Mouse (Mus musculus) Patski (cell line): ENCODE measurements around the gene Tspan9. TPM values are rescaled to one million over a fixed set of nuclear protein-coding genes. Genes with fewer than 3 reads are reported as not detected.

ENCODE experiments used
- ATAC-seq: fragments of 100-300 bp; one replicate; pipeline ENCODE4 v1.8.0; 2021
- CTCF ChIA-PET: fragments of 350-600 bp; sonication (Branson Sonifier 250); formaldehyde crosslinking; loops from one replicate; lab custom pipeline; 2022; ENCODE audit warnings: inconsistent platforms; lab: Charles Lee
- POLR2A ChIA-PET: fragments of 350-600 bp; sonication (Branson Sonifier 250); formaldehyde crosslinking; loops from one replicate; lab custom pipeline; 2022; ENCODE audit warnings: antibody characterized with exemption, inconsistent platforms; lab: Charles Lee
- DNase-seq: peaks from one replicate; pipeline ENCODE4 v3.0.0-alpha.2; 2011; ENCODE audit warnings: low read depth, low spot score
- H3K27me3 ChIP-seq: fragments of 371-371 bp; one replicate; pipeline ENCODE4 v1.5.1; 2021
- CTCF ChIP-seq: fragments of 100-300 bp; IDR thresholded peaks from one replicate; pipeline ENCODE4 v1.5.1; 2021
- in situ Hi-C: fragments of 300-500 bp; cut with MboI; formaldehyde crosslinking; loops from 3 replicates; pipeline ENCODE4 v1.11.1; 2018; ENCODE audit warnings: low pct_unique_long_range_greater_than_20kb, mixed read lengths
- polyA plus RNA-seq: library from polyadenylated mRNA; unstranded; gene quantifications from one replicate; pipeline ENCODE4 v1.2.3, GENCODE M21; 2021

Tspan9 gene
- polyA plus RNA-seq, 1 experiment from 2014 or later, result 135 TPM

DNA sequence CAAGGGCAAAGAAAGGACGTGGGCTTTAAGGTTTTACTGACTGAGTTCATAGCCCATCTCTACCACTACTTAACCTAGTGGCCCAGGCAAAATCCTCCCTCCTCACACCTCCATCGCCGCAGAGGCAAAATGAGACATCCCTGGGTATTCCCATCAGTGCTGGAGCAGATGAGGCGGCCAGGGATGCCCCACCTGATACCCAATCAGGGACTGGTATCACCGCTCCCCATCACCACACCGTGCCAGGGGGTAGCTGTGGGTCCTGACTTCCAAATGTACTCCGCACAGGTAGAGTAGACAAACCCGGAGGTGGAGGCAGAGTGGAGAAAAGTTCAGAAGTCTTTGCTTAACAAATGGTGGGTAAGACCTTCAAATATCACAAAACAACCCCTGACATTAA is 117.4 kb downstream of the Tspan9 start:
- ATAC-seq (no peak), DNase-seq (no peak)
- in situ Hi-C loops, result no loop called here
- ChIA-PET CTCF (interaction anchor here (1.0 to 1.1 kb wide), 3 partner anchors 11 to 137 kb away, joined by 3 read pairs; no protein-coding TSS in a partner anchor), POLR2A (interaction anchor here (0.7 kb wide), 1 partner anchor 43 kb away, joined by 3 read pairs; no protein-coding TSS in a partner anchor)
- TF ChIP-seq CTCF, result no peak
- H3K27me3 ChIP-seq, result no peaks in the 10 kb centered on the region

- DNase-seq (no peak), ATAC-seq (no peak)
- in situ Hi-C loops, result no loop called here
- TF ChIP-seq CTCF, result no peak
- POLR2A ChIA-PET, result interaction anchor here (0.7 kb wide), 1 partner anchor 42 kb away, joined by 3 read pairs; no protein-coding TSS in a partner anchor
- no peaks in the 10 kb centered on the region for H3K27me3 ChIP-seq
- CTCF ChIA-PET, result interaction anchor here (1.0 to 1.1 kb wide), 2 partner anchors 10 to 137 kb away, joined by 3 read pairs; no protein-coding TSS in a partner anchor
Measured at GRCm38 (mm10) chr6:128025581-128025980, 117.8 kb downstream of the Tspan9 start.

GRCm38 (mm10) chr6:128022207-128022606 is 121.2 kb downstream of the Tspan9 start:
- no peak for TF ChIP-seq CTCF
- POLR2A ChIA-PET, result interaction anchor here (1.8 kb wide), 1 partner anchor 8 kb away, joined by 4 read pairs; no protein-coding TSS in a partner anchor
- CTCF ChIA-PET, result interaction anchor here (1.7 kb wide), 1 partner anchor 10 kb away, joined by 5 read pairs; no protein-coding TSS in a partner anchor
- in situ Hi-C loops, result no loop called here
- no peak for DNase-seq
- no peaks in the 10 kb centered on the region for H3K27me3 ChIP-seq
- no peak for ATAC-seq

- ATAC-seq, result no peak
Measured at GRCm38 (mm10) chr6:128021931-128022202, 121.5 kb downstream of the Tspan9 start.

GRCm38 (mm10) chr6:128021106-128021930 is 122.1 kb downstream of the Tspan9 start:
- in situ Hi-C loops, result no loop called here
- ATAC-seq (no peak), DNase-seq (no peak)
- POLR2A ChIA-PET, result no interaction called here
- no peak for TF ChIP-seq CTCF
- CTCF ChIA-PET, result interaction anchor here (1.7 kb wide), 1 partner anchor 9 kb away, joined by 5 read pairs; no protein-coding TSS in a partner anchor
- H3K27me3 ChIP-seq, result no peaks in the 10 kb centered on the region

More at GRCm38 (mm10) chr6:128021931-128022202, 121.5 kb downstream of the Tspan9 start:
- CTCF ChIA-PET, result interaction anchor here (1.7 kb wide), 1 partner anchor 10 kb away, joined by 5 read pairs; no protein-coding TSS in a partner anchor
- in situ Hi-C loops, result no loop called here
- H3K27me3 ChIP-seq, result no peaks in the 10 kb centered on the region
- no peak for DNase-seq
- POLR2A ChIA-PET, result interaction anchor here (1.8 kb wide), 1 partner anchor 8 kb away, joined by 4 read pairs; no protein-coding TSS in a partner anchor
- TF ChIP-seq CTCF, result no peak

DNA sequence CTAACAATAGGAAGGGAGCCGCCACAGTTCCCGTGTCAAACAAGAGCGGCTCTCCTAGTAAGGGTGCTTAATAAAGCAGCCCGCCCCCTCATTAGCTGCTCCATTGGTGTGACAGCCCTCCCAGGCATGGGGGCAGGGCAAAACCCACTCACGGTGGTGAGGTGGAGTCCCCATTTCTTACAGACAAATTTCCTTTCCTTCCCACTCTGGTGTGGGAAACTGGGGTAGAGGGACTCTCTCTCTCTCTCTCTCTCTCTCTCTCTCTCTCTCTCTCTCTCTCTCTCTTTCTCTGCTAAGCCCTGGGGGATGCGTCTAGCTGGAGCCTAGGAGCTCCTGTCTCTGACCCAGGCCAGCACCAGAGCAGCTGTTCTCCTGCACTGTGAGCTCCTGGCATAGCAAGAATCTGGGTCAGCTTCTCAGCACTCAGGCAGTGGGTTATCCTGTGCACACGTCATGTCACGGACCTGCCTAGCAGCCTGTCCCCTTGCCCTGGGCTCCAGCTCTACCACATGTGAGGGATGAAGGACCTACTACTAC is 122.8 kb downstream of the Tspan9 start:
- no peak for DNase-seq
- ChIA-PET CTCF (interaction anchor here (1.7 kb wide), 1 partner anchor 8 kb away, joined by 5 read pairs; no protein-coding TSS in a partner anchor), POLR2A (no interaction called here)
- H3K27me3 ChIP-seq, result no peaks in the 10 kb centered on the region
- in situ Hi-C loops, result no loop called here
- no peak for TF ChIP-seq CTCF
- no peak for ATAC-seq

DNA sequence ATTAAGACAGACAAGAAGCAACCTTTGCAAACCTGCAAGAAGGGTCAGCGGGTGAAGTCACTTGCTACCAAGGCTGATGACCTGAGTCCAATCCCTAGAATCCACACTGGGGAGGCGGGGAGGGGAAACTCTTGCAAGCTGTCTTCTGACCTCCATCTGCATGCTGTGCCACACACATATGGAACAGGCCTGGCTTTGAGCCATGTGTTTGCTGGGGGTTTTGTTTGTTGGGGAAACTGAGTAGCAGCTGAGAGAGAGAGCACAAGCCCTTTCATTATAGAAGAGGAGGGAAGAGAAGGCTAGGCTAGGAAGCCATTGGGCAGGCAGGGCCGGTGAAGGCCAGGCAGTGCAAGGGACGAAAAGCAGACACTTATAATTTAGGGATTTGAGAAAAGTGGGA is 123.3 kb downstream of the Tspan9 start:
- no peak for ATAC-seq
- ChIA-PET CTCF (no interaction called here), POLR2A (no interaction called here)
- in situ Hi-C loops, result no loop called here
- H3K27me3 ChIP-seq, result no peaks in the 10 kb centered on the region
- no peak for TF ChIP-seq CTCF
- DNase-seq, result no peak

- in situ Hi-C loops, result no loop called here
- ChIA-PET CTCF (no interaction called here), POLR2A (interaction anchor here (0.6 kb wide), 1 partner anchor 73 kb away, joined by 3 read pairs; no protein-coding TSS in a partner anchor)
- TF ChIP-seq CTCF, result no peak
- ATAC-seq, result no peak
- DNase-seq, result no peak
- H3K27me3 ChIP-seq, result no peaks in the 10 kb centered on the region
Measured at GRCm38 (mm10) chr6:128019119-128019518, 124.3 kb downstream of the Tspan9 start.

DNA sequence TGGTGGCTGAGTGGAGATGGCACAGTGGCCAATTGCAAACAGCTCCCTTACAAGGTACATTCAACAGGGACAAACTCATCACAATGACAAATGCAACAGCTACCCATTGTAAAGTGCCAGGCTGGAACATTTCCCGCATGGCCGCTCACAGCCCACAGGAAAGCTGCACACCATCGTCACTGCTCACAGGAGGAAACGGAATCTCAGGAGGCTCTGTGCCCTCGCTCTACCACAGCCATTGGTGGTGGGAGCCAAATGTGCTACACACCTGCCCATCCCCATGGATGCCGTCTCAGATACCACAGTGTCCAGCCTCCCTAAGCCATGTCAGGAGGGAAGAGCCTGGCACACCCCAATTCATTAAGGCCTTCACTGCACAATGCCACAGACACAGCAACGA is 128.1 kb downstream of the Tspan9 start:
- POLR2A ChIA-PET, result no interaction called here

GRCm38 (mm10) chr6:128011781-128012180 is 131.6 kb downstream of the Tspan9 start:
- POLR2A ChIA-PET, result interaction anchor here (0.7 kb wide), 1 partner anchor 20 kb away, joined by 3 read pairs; no protein-coding TSS in a partner anchor
- no peaks in the 10 kb centered on the region for H3K27me3 ChIP-seq
- no peak for TF ChIP-seq CTCF
- in situ Hi-C loops, result no loop called here
- DNase-seq (no peak), ATAC-seq (no peak)
- CTCF ChIA-PET, result interaction anchor here (1.3 to 2.0 kb wide), 4 partner anchors 9 to 42 kb away, joined by 4 to 7 read pairs (median 4); no protein-coding TSS in a partner anchor

More for the DNA sequence above, 128.1 kb downstream of the Tspan9 start:
- H3K27me3 ChIP-seq, result no peaks in the 10 kb centered on the region
- in situ Hi-C loops, result no loop called here
- CTCF ChIA-PET, result interaction anchor here (1.5 kb wide), 1 partner anchor 10 kb away, joined by 3 read pairs; no protein-coding TSS in a partner anchor
- DNase-seq (no peak), ATAC-seq (peak; percentile 7)
- TF ChIP-seq CTCF, result no peak
